Mouse (Mus musculus) limb, embryonic 15.5 days (tissue): ENCODE results near the gene Rbms1. TPM values are rescaled to one million over a fixed set of nuclear protein-coding genes. Genes with fewer than 3 reads are reported as not detected.

Experiments used
- ATAC-seq: fragments of 200-750 bp; cut with Nextera tagmentation; 2 replicates; pipeline ENCODE4 v1.8.0; 2017; ENCODE audit warnings: low read depth, moderate TSS enrichment; ENCODE audit not compliant: insufficient number of reproducible peaks, low FRiP score, low TSS enrichment
- H3K27ac ChIP-seq: fragments of 300-500 bp; sonication (generic); 2 replicates; pipeline ENCODE4 v1.5.1; 2015; ENCODE audit warnings: moderate library complexity, mild to moderate bottlenecking, inconsistent platforms
- H3K27me3 ChIP-seq: fragments of 300-500 bp; sonication (generic); 2 replicates; pipeline ENCODE4 v1.6.1; 2015; ENCODE audit warnings: inconsistent platforms
- H3K36me3 ChIP-seq: fragments of 300-500 bp; sonication (generic); 2 replicates; pipeline ENCODE4 v1.6.1; 2015; ENCODE audit warnings: inconsistent platforms
- H3K4me1 ChIP-seq: fragments of 300-500 bp; sonication (generic); 2 replicates; pipeline ENCODE4 v1.6.1; 2015; ENCODE audit warnings: inconsistent platforms
- H3K4me2 ChIP-seq: fragments of 300-500 bp; sonication (generic); 2 replicates; pipeline ENCODE4 v1.6.1; 2015; ENCODE audit warnings: mild to moderate bottlenecking, inconsistent platforms
- H3K4me3 ChIP-seq: fragments of 300-500 bp; sonication (generic); 2 replicates; pipeline ENCODE4 v1.5.1; 2015; ENCODE audit warnings: mild to moderate bottlenecking, inconsistent platforms
- H3K9ac ChIP-seq: fragments of 300-500 bp; sonication (generic); 2 replicates; pipeline ENCODE4 v1.6.1; 2015; ENCODE audit warnings: inconsistent platforms
- H3K9me3 ChIP-seq: fragments of 300-500 bp; sonication (generic); 2 replicates; pipeline ENCODE4 v1.6.1; 2016; ENCODE audit warnings: inconsistent platforms
- WGBS: fragments of 180-500 bp; shearing (Covaris S2); methylation state at CpG from one replicate; pipeline ENCODE4 v1.1.7; 2015; 5-methylcytosine and 5-hydroxymethylcytosine counted together
- polyA plus RNA-seq: library from polyadenylated mRNA; unstranded; fragments of >200 nt; fragmentation: Nextera tagmentation; extraction: Ambion mirVana; gene quantifications from 2 replicates; pipeline ENCODE4 v1.2.1, GENCODE M21; 2015

Rbms1 gene
- polyA plus RNA-seq, 1 experiment from 2014 or later, result 138 TPM

- H3K4me3 ChIP-seq, result no peak overlapping the region
- no peak overlapping the region for H3K9ac ChIP-seq
- H3K36me3 ChIP-seq, result peaks cover 9% of the 10 kb centered on the region
- H3K27ac ChIP-seq, result no peak overlapping the region
- no peaks in the 10 kb centered on the region for H3K27me3 ChIP-seq
- peaks cover 15% of the 10 kb centered on the region for H3K4me1 ChIP-seq
- 77% methylated on average over 17 of the region's 17 CpGs for WGBS
- no peak for ATAC-seq
- H3K9me3 ChIP-seq, result no peaks in the 10 kb centered on the region
- H3K4me2 ChIP-seq, result no peak overlapping the region
These were observed 164.0 kb downstream of the Rbms1 start for GRCm38 (mm10) chr2:60798767-60799529.

DNA sequence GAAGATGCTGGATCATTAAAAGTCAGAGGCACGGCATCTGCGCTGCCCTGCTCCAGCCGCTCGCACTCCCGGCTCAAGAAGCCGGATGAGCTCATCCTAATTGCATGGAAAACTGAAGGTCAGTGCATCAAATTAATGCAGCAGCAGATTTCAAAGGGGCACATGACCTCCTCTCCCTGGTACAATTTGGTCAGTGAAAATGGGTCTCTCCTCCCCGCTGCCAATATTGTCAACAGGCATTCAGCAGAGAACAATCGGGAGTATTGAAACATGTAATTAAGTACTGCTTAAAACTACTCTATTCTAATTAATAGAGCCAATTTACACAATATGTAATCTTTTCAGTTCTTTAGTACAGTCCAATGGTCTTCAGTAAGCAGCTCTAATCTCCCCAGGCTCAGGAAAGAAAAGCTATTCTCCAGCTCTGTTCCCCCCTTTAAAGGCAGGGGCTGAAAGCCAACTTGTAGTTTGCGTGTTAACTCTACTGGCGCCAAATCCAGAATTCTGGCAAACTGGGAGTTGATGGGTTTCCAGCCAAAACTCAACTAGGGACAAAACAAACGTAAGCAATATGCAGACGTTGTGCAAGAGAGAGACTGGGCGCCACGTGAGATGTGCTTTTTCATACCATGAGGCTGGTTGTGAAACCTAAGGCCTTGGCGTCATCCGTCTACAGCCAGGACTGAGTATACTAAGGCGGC, 165.9 kb downstream of the Rbms1 start:
- ATAC-seq, result no peak
- Histone ChIP-seq H3K36me3 (peaks cover 10% of the 10 kb centered on the region), H3K27ac (no peak overlapping the region), H3K4me2 (no peak overlapping the region), H3K9me3 (no peaks in the 10 kb centered on the region), H3K4me3 (no peak overlapping the region), H3K4me1 (peaks cover 15% of the 10 kb centered on the region), H3K27me3 (no peaks in the 10 kb centered on the region), H3K9ac (no peak overlapping the region)
- 70% methylated on average over 17 of the region's 17 CpGs for WGBS

DNA sequence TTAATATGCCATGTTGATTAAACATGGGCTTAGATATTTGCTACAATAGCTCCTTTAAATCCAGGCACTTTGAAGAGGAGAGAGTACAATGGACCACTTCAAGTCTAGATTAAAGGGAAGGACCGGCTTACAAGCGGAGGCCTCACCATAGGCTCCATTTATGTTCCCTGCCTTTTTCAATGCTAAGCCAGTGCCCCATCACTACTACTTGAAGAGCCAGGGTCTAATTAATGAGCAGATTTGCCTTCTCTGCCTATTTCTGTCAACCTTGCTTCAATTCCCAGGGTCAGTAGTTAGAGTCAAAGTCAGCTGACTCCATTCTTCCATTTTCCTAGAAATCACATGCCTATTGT, 166.4 kb downstream of the Rbms1 start:
- Histone ChIP-seq H3K4me3 (no peak overlapping the region), H3K27ac (no peak overlapping the region), H3K9me3 (no peaks in the 10 kb centered on the region), H3K4me2 (no peak overlapping the region), H3K4me1 (peaks cover 15% of the 10 kb centered on the region), H3K9ac (no peak overlapping the region), H3K27me3 (no peaks in the 10 kb centered on the region), H3K36me3 (peaks cover 10% of the 10 kb centered on the region)
- ATAC-seq, result no peak
- 89% methylated on average over 2 of the region's 2 CpGs for WGBS

DNA sequence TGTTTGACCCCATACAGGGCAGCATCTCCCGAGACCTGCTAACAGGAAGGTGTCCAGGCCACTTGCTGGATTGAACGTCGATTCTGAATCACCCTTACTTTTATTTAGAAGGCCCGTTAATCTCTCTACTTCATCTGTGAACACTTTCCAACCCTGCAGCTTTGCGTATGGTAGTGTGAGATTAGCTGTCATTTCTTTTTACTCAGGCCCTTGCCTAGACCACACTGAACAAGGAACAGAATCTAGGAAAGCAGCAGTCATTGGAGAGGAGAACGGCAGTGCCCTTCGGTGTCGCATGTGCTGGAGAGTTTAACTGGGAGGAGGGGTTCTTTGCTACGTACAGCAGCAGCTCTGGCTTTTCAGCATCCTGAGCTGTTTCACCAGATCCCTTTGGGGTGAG, 167.1 kb downstream of the Rbms1 start:
- Histone ChIP-seq H3K4me3 (no peak overlapping the region), H3K27me3 (no peaks in the 10 kb centered on the region), H3K27ac (no peak overlapping the region), H3K9me3 (no peaks in the 10 kb centered on the region), H3K36me3 (peaks cover 16% of the 10 kb centered on the region), H3K4me2 (no peak overlapping the region), H3K9ac (no peak overlapping the region), H3K4me1 (peaks cover 15% of the 10 kb centered on the region)
- 83% methylated on average over 9 of the region's 9 CpGs for WGBS
- no peak for ATAC-seq

GRCm38 (mm10) chr2:60792506-60792905, 170.5 kb downstream of the Rbms1 start:
- Histone ChIP-seq H3K27ac (no peak overlapping the region), H3K4me3 (no peak overlapping the region), H3K27me3 (no peaks in the 10 kb centered on the region), H3K9ac (no peak overlapping the region), H3K4me2 (no peak overlapping the region), H3K9me3 (no peaks in the 10 kb centered on the region), H3K4me1 (peaks cover 6% of the 10 kb centered on the region), H3K36me3 (peaks cover 19% of the 10 kb centered on the region)
- 84% methylated on average over 4 of the region's 4 CpGs for WGBS
- no peak for ATAC-seq

DNA sequence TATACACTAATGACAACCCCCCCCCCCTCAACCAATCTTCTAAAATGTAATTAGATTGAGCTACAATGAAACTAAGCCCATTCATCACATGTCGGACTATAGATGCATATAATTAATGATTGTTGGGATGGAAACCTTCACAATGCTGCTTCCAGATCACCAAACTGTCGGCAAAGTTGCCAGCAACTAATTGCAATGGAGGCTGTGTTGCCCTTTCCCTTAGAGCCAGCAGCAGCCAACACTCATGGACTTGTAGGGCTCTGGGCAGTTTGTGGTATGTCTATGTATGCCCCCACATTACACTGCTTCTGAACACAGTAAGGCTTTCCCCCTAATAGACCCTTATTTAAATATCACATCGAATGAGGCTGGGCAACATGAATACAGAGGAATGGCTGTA, 173.9 kb downstream of the Rbms1 start:
- Histone ChIP-seq H3K4me1 (peaks cover 16% of the 10 kb centered on the region), H3K9ac (no peak overlapping the region), H3K36me3 (peaks cover 13% of the 10 kb centered on the region; the same call in 1 of the 2 replicates), H3K9me3 (no peaks in the 10 kb centered on the region), H3K27me3 (no peaks in the 10 kb centered on the region), H3K4me2 (no peak overlapping the region), H3K27ac (no peak overlapping the region), H3K4me3 (no peak overlapping the region)
- WGBS, result 86% methylated on average over 3 of the region's 3 CpGs
- ATAC-seq, result no peak

DNA sequence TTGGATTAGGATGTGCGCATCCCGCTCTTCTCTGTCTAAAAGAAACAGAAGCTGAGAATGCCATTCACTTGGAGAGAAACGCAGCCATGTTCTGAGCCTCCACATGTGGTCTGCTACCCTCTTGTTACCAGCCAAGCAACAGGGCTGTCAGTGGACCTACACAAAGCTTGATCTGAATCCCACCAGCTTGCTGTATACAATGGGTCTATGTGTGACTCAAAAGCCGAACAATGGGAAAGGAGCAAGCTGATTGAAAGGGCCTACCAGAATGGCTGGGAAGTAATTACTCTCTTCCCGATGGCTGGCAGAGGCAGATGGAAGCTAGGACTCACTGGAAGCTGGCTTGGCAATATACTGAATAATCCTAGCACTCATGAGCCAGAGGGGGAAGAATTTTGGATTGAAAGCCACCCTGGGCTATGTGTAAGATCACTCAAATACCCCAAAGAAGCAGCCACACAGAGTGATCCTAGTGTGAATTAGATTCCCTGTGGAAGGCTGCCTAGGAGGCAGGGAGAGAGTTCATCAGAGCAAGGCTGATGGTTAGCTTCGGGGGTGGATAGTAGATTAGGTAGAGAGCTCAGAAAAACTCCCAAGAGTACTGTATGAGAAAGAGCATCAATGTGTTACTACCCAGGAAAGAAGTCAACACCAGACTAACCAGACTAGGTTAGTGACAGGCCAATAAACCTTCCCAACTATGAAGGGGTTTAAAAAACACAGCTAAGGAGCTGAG, 174.7 kb downstream of the Rbms1 start:
- Histone ChIP-seq H3K4me2 (no peak overlapping the region), H3K9me3 (no peaks in the 10 kb centered on the region), H3K4me1 (peaks cover 16% of the 10 kb centered on the region), H3K27me3 (no peaks in the 10 kb centered on the region), H3K9ac (no peak overlapping the region), H3K36me3 (peaks cover 10% of the 10 kb centered on the region; the same call in 1 of the 2 replicates), H3K27ac (no peak overlapping the region), H3K4me3 (no peak overlapping the region)
- 83% methylated on average over 6 of the region's 6 CpGs for WGBS
- no peak for ATAC-seq

DNA sequence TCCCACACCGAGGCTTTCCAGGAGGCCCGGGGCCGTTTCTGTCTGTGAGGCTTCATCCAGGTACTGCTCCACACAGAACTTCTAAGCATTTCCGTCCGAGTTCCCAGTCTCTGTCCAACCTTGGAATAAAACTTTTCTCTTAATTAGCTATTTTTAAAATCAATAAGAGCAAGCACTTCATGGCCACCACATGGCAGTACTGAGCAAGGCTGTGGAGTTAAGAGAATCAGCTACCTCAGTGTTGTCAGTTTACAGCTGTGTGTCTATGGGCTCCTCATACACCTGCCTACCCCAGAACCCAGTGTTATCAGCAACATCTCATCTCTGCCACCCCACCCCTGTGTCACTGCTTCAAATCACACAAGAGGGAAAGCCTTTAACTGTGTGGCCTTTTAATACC, 175.9 kb downstream of the Rbms1 start:
- Histone ChIP-seq H3K9ac (no peak overlapping the region), H3K4me1 (peaks cover 16% of the 10 kb centered on the region), H3K4me2 (no peak overlapping the region), H3K27ac (no peak overlapping the region), H3K27me3 (no peaks in the 10 kb centered on the region), H3K4me3 (no peak overlapping the region), H3K36me3 (peaks cover 10% of the 10 kb centered on the region; the same call in 1 of the 2 replicates), H3K9me3 (no peaks in the 10 kb centered on the region)
- WGBS, result 65% methylated on average over 5 of the region's 5 CpGs
- ATAC-seq, result no peak

DNA sequence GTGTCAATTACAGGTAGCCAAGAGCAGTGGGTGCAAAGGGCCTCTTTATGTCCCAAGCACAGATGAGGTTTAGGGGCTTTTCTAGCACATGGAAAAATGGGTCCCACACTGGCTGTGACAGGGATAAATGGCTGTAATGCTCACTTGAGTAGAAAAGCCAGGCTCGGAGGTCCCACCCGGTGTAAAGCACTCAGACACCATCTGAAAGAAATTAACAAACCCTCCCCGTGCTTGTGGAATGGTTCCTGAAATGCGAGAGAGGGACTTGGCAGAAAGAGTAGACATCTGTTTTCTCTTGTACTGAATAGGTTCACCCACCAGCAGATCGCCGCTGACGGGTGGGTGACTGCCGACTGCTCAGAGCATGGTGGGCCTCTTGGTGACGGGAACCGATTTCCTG, 176.7 kb downstream of the Rbms1 start:
- Histone ChIP-seq H3K9me3 (no peaks in the 10 kb centered on the region), H3K27ac (peak overlapping the region; percentile 71), H3K4me2 (no peak overlapping the region), H3K36me3 (peaks cover 13% of the 10 kb centered on the region; the same call in 1 of the 2 replicates), H3K9ac (no peak overlapping the region), H3K27me3 (no peaks in the 10 kb centered on the region), H3K4me1 (peaks cover 16% of the 10 kb centered on the region), H3K4me3 (no peak overlapping the region)
- peak; percentile 74 for ATAC-seq
- 29% methylated on average over 10 of the region's 10 CpGs for WGBS

DNA sequence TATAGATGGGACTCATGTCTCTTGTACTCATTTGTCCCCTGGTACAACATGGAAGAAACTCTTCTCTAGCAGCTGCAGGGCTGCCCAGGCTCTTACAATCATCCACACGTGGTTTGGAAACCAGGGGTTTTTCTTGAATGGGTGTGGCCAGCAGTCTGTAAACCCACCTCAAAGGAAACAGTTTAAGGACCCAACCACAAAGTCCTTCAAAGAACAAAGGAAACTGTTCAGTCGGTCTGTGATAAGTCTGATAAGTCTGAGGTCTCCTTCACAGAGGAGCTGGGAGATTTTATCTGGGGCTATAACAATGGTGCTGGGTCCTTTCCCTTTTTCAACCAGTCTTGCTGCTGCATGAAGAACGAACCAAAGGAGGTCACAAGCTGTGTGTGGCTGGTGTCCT, 188.5 kb downstream of the Rbms1 start:
- Histone ChIP-seq H3K4me3 (no peak overlapping the region), H3K27me3 (no peaks in the 10 kb centered on the region), H3K4me1 (no peaks in the 10 kb centered on the region), H3K27ac (no peak overlapping the region), H3K36me3 (peaks cover 69% of the 10 kb centered on the region), H3K4me2 (no peak overlapping the region), H3K9me3 (no peaks in the 10 kb centered on the region), H3K9ac (no peak overlapping the region)
- ATAC-seq, result no peak
- 31% methylated on average over 3 of the region's 3 CpGs for WGBS

- no peak overlapping the region for H3K27ac ChIP-seq
- 81% methylated on average over 5 of the region's 5 CpGs for WGBS
- peaks cover 2% of the 10 kb centered on the region; the same call in 1 of the 2 replicates for H3K4me1 ChIP-seq
- no peaks in the 10 kb centered on the region for H3K9me3 ChIP-seq
- H3K36me3 ChIP-seq, result peaks cover 67% of the 10 kb centered on the region
- no peaks in the 10 kb centered on the region for H3K27me3 ChIP-seq
- H3K4me2 ChIP-seq, result no peak overlapping the region
- H3K4me3 ChIP-seq, result no peak overlapping the region
- H3K9ac ChIP-seq, result no peak overlapping the region
- ATAC-seq, result no peak
These were observed 189.4 kb downstream of the Rbms1 start for GRCm38 (mm10) chr2:60773592-60773991.

DNA sequence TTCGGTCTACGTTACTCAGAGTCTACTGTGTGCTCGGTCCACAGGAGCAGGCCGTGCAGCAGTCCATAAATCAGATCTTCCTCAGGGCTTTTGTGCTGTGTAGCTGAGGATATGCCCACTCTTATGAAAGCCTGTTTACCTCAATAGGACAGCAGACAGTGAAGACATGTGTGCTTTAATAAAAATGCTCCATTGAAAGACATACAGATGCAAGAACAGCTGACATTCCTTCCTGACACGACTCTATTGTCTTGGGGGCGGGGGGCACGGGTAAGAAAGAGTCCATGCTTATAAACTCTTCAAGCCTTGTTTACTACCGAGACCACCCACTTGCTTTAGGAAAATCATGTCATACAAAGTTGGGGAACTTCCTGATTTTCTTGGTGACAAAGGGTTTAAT, 196.6 kb downstream of the Rbms1 start:
- H3K27me3 ChIP-seq, result no peaks in the 10 kb centered on the region
- no peak for ATAC-seq
- peaks cover 2% of the 10 kb centered on the region; the same call in 1 of the 2 replicates for H3K4me1 ChIP-seq
- no peak overlapping the region for H3K27ac ChIP-seq
- no peak overlapping the region for H3K4me3 ChIP-seq
- 72% methylated on average over 8 of the region's 8 CpGs for whole genome bisulfite sequencing
- H3K4me2 ChIP-seq, result no peak overlapping the region
- no peak overlapping the region for H3K9ac ChIP-seq
- H3K9me3 ChIP-seq, result no peaks in the 10 kb centered on the region
- H3K36me3 ChIP-seq, result peaks cover 72% of the 10 kb centered on the region
